Mouse (Mus musculus): ENCODE measurements at regions not wholly inside any gene's neighbourhood (a gene's known extent, or its start where the extent isn't known, plus 50 kb on each side); places are given as distances from the start of the nearest gene placed in this dataset.

GRCm38 (mm10) chr12:51028601-51029174, 319.2 kb upstream of the G2e3 start:
- TF ChIP-seq MAX (IDR thresholded peaks at IDR 0.05; ENCODE audit: low read depth) (no peak), POLR2A (IDR thresholded peaks at IDR 0.05; ENCODE audit: insufficient read length, low read depth) (no peak), TCF3 (IDR thresholded peaks at IDR 0.05; ENCODE audit: insufficient read length, low read depth) (no peak), TCF12 (IDR thresholded peaks at IDR 0.05; ENCODE audit: insufficient read depth, poor library complexity, severe bottlenecking) (no peak), USF1 (IDR thresholded peaks at IDR 0.05; ENCODE audit: low read depth) (no peak), MYOG (IDR thresholded peaks at IDR 0.05; ENCODE audit: control insufficient read depth in 1 of 3, insufficient read depth in 1 of 3, insufficient read length in 2 of 3, low read depth in 2 of 3) (no peak)

Data from myocyte (in vitro differentiated cells).